Mouse (Mus musculus): Measurements from ENCODE around the gene Cacna2d3. TPM values are rescaled to one million over a fixed set of nuclear protein-coding genes. Genes with fewer than 3 reads are reported as not detected.

Cacna2d3 gene
- total and polyA plus RNA-seq, 3 experiments: not detected

DNA sequence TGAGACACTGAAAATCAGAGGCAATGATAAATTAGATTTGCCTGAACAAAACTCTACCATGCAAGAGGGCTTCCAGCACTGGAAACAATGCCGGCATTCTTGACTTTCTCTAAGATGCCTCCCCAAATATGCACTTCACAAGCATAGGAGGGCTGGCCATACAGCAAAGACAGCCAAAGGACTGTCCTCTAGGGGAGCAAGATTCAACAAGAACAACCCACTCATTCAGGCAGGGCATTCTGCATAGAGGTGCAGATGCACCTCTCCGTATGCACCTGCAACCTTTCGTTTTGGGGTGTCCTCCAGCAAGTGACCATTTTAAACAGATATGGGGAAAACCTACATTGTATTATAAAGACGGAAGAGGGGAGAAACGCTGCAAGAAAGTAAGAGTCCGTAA is 380.1 kb downstream of the Cacna2d3 start:
- TF ChIP-seq HCFC1 (IDR thresholded peaks at IDR 0.05; ENCODE audit: low read depth, low read length) (no peak), MAX (IDR thresholded peaks at IDR 0.05; ENCODE audit: low read length) (no peak), NRF1 (IDR thresholded peaks at IDR 0.05; ENCODE audit: insufficient read depth, low read depth, low read length, poor library complexity, severe bottlenecking) (no peak), POLR2AphosphoS5 (IDR thresholded peaks at IDR 0.05; ENCODE audit: borderline replicate concordance, low read depth, low read length) (no peak)
- no peak overlapping the region for H3K27ac ChIP-seq (ENCODE audit: control insufficient read depth, low read depth, low read length)
- no peak overlapping the region for H3K4me3 ChIP-seq (ENCODE audit: control insufficient read depth in 1 of 2, insufficient read depth in 1 of 2, low read depth in 2 of 2, low read length in 2 of 2)
- H3K27me3 ChIP-seq (ENCODE audit: control insufficient read depth in 1 of 2, insufficient read depth in 2 of 2, low read length in 2 of 2): no peaks in the 10 kb centered on the region
- DNase-seq (ENCODE audit: low read depth, low spot score): no peak
- no peaks in the 10 kb centered on the region for H3K4me1 ChIP-seq (ENCODE audit: control insufficient read depth in 1 of 2, insufficient read depth in 2 of 2, low read length in 2 of 2)
- no peaks in the 10 kb centered on the region for H3K9me3 ChIP-seq (replicated peaks; ENCODE audit: insufficient read depth, low read length)
- H3K36me3 ChIP-seq (ENCODE audit: control insufficient read depth in 1 of 2, insufficient read depth in 2 of 2, low read length in 2 of 2): no peaks in the 10 kb centered on the region
- H3K9ac ChIP-seq (ENCODE audit: control insufficient read depth, low read depth, low read length, poor library complexity, severe bottlenecking): no peak overlapping the region
- no peaks in the 10 kb centered on the region for H3K79me2 ChIP-seq (ENCODE audit: control insufficient read depth, insufficient read depth, low read length, poor library complexity)

DNA sequence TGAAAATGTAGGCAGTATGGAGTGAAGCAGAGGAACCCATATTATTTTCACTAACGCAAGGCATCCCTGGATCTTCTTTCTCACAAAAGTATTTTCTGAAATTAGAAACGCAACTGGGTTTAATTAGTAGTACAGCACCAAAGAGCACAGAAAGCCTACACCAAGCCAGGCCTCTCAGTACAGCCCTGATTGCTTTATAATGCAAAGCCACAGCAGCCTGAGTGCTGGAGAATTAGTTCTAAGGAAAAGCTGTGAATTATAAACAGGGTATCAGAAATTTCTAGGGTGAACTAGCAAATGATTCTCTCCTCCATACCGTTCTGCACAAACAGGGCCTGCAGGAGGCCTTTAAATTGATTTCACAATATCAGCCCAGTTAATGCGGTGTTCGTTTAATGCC is 380.9 kb downstream of the Cacna2d3 start:
- Histone ChIP-seq H3K4me3 (ENCODE audit: control insufficient read depth in 1 of 2, insufficient read depth in 1 of 2, low read depth in 2 of 2, low read length in 2 of 2) (no peak overlapping the region), H3K9ac (ENCODE audit: control insufficient read depth, low read depth, low read length, poor library complexity, severe bottlenecking) (no peak overlapping the region), H3K27me3 (ENCODE audit: control insufficient read depth in 1 of 2, insufficient read depth in 2 of 2, low read length in 2 of 2) (no peaks in the 10 kb centered on the region), H3K4me1 (ENCODE audit: control insufficient read depth in 1 of 2, insufficient read depth in 2 of 2, low read length in 2 of 2) (no peaks in the 10 kb centered on the region), H3K36me3 (ENCODE audit: control insufficient read depth in 1 of 2, insufficient read depth in 2 of 2, low read length in 2 of 2) (no peaks in the 10 kb centered on the region), H3K27ac (ENCODE audit: control insufficient read depth, low read depth, low read length) (no peak overlapping the region), H3K79me2 (ENCODE audit: control insufficient read depth, insufficient read depth, low read length, poor library complexity) (no peaks in the 10 kb centered on the region), H3K9me3 (replicated peaks; ENCODE audit: insufficient read depth, low read length) (no peaks in the 10 kb centered on the region)
- TF ChIP-seq ELF1 (IDR thresholded peaks at IDR 0.05; ENCODE audit: low read depth, low read length) (no peak), HCFC1 (IDR thresholded peaks at IDR 0.05; ENCODE audit: low read depth, low read length) (no peak), POLR2AphosphoS5 (IDR thresholded peaks at IDR 0.05; ENCODE audit: borderline replicate concordance, low read depth, low read length) (no peak), UBTF (IDR thresholded peaks at IDR 0.05; ENCODE audit: borderline replicate concordance, insufficient read depth, low read depth, low read length) (no peak), TAL1 (IDR thresholded peaks at IDR 0.05; ENCODE audit: low read length) (no peak), MYB (IDR thresholded peaks at IDR 0.05; ENCODE audit: low read depth, low read length) (no peak), RAD21 (IDR thresholded peaks at IDR 0.05; ENCODE audit: low read depth, low read length) (no peak), TBP (IDR thresholded peaks at IDR 0.05; ENCODE audit: low read depth, low read length) (no peak), ZC3H11A (IDR thresholded peaks at IDR 0.05; ENCODE audit: low read depth, low read length) (no peak), MXI1 (IDR thresholded peaks at IDR 0.05; ENCODE audit: low read depth, low read length) (no peak), TCF12 (IDR thresholded peaks at IDR 0.05; ENCODE audit: low read depth, low read length) (no peak)
- DNase-seq (ENCODE audit: low read depth, low spot score): no peak

DNA sequence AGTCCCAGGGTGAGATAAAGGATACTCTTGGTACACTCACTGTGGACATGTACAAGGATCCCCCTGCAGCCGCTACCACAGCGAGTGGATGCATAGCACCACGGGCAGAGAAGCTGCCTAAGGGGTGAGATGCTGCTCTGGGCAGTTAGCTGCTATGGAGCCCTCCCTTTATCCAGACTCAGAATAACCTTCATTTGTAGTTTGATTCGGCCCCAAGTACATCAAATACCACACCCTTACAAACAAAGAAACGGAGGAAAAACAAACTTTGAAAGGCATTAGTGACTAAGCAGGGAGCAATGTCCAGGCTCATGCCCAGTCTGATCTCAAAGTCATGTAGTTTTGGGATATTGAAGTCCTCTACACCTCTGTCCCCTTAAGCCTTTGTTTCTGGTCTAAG is 386.8 kb downstream of the Cacna2d3 start:
- H3K27me3 ChIP-seq (ENCODE audit: control insufficient read depth in 1 of 2, insufficient read depth in 2 of 2, low read length in 2 of 2): no peaks in the 10 kb centered on the region
- no peak overlapping the region for H3K9ac ChIP-seq (ENCODE audit: control insufficient read depth, low read depth, low read length, poor library complexity, severe bottlenecking)
- no peak overlapping the region for H3K4me3 ChIP-seq (ENCODE audit: control insufficient read depth in 1 of 2, insufficient read depth in 1 of 2, low read depth in 2 of 2, low read length in 2 of 2)
- TF ChIP-seq BHLHE40 (IDR thresholded peaks at IDR 0.05; ENCODE audit: borderline replicate concordance, low read depth, low read length) (no peak), MXI1 (IDR thresholded peaks at IDR 0.05; ENCODE audit: low read depth, low read length) (no peak), RCOR1 (IDR thresholded peaks at IDR 0.05; ENCODE audit: low read depth, low read length) (no peak), ZC3H11A (IDR thresholded peaks at IDR 0.05; ENCODE audit: low read depth, low read length) (no peak), POLR2A (IDR thresholded peaks at IDR 0.05; ENCODE audit: control insufficient read depth in 1 of 2, insufficient read depth in 1 of 2, low read depth in 1 of 2, low read length in 2 of 2, poor library complexity in 1 of 2) (no peak), CTCF (IDR thresholded peaks at IDR 0.05 in 2 of 3, conservative IDR thresholded peaks at IDR 0.05 in 1 of 3; ENCODE audit: control insufficient read depth in 1 of 3, insufficient read depth in 1 of 3, low read depth in 2 of 3, low read length in 3 of 3, poor library complexity in 1 of 3, severe bottlenecking in 1 of 3) (no peak), KAT2A (conservative IDR thresholded peaks at IDR 0.05; ENCODE audit: low read depth, low read length) (no peak), POLR2AphosphoS5 (IDR thresholded peaks at IDR 0.05; ENCODE audit: borderline replicate concordance, low read depth, low read length) (no peak), TAL1 (IDR thresholded peaks at IDR 0.05; ENCODE audit: low read length) (no peak), USF2 (IDR thresholded peaks at IDR 0.05; ENCODE audit: borderline replicate concordance in 1 of 2, insufficient read depth in 1 of 2, low read depth in 1 of 2, low read length in 2 of 2) (no peak), GATA1 (IDR thresholded peaks at IDR 0.05; ENCODE audit: low read depth, low read length) (no peak), MEF2A (IDR thresholded peaks at IDR 0.05; ENCODE audit: extremely low read depth, insufficient replicate concordance, low read depth, low read length, poor library complexity, severe bottlenecking) (no peak), ETS1 (IDR thresholded peaks at IDR 0.05; ENCODE audit: low read depth, low read length) (no peak)
- H3K4me1 ChIP-seq (ENCODE audit: control insufficient read depth in 1 of 2, insufficient read depth in 2 of 2, low read length in 2 of 2): no peaks in the 10 kb centered on the region
- no peak overlapping the region for H3K27ac ChIP-seq (ENCODE audit: control insufficient read depth, low read depth, low read length)
- no peaks in the 10 kb centered on the region for H3K36me3 ChIP-seq (ENCODE audit: control insufficient read depth in 1 of 2, insufficient read depth in 2 of 2, low read length in 2 of 2)
- H3K9me3 ChIP-seq (replicated peaks; ENCODE audit: insufficient read depth, low read length): no peaks in the 10 kb centered on the region
- no peak for DNase-seq (ENCODE audit: low read depth, low spot score)
- H3K79me2 ChIP-seq (ENCODE audit: control insufficient read depth, insufficient read depth, low read length, poor library complexity): no peaks in the 10 kb centered on the region

All from MEL (cell line).